Mouse (Mus musculus): ENCODE data around the gene Hist1h4h. TPM values are rescaled to one million over a fixed set of nuclear protein-coding genes. Genes with fewer than 3 reads are reported as not detected.
A peak's percentile ranks its signal among the peaks of the same experiment; 100 is the strongest.
"Not testable (repeated sequence)": the region's sequence is repeated elsewhere in the genome, so short reads cannot be mapped to it uniquely, and the experiment has no call there.

Gene Hist1h4h
- total and polyA plus RNA-seq, 3 experiments = 9.9 to 5,753 TPM; not detected in 1

DNA sequence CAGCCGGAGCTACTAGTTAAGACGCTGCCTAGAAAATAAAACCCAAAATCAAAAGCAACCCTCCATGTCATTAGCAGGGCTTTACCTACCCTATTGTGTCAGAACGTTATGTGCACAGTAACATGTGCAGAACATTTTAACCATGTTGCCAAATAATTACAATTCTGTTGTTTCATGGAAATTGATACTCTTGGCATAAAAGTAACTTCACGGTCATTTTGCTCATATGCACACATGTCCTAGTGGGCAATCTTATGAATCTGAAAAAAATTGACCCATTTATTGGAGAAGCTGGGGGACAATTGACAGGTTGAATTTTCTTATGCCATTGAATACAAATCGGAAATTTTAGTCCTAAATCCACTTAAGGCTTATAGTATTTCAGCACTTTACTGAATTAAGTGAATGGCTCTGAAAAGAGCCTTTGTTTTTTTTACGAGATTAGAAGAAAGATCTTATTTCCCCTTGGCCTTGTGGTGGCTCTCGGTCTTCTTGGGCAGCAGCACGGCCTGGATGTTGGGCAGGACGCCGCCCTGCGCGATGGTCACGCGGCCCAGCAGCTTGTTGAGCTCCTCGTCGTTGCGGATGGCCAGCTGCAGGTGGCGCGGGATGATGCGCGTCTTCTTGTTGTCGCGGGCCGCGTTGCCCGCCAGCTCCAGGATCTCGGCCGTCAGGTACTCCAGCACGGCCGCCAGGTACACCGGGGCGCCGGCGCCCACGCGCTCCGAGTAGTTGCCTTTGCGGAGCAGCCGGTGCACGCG is 39.6 kb downstream of the Hist1h4h start:
- not testable (repeated sequence) for H3K9me3 ChIP-seq (replicated peaks; ENCODE audit: insufficient read depth, low read length); H3K27me3 ChIP-seq (ENCODE audit: control insufficient read depth in 1 of 2, insufficient read depth in 2 of 2, low read length in 2 of 2); H3K4me1 ChIP-seq (ENCODE audit: control insufficient read depth in 1 of 2, insufficient read depth in 2 of 2, low read length in 2 of 2); H3K79me2 ChIP-seq (ENCODE audit: control insufficient read depth, insufficient read depth, low read length, poor library complexity)
- Histone ChIP-seq H3K4me3 (ENCODE audit: control insufficient read depth in 1 of 2, insufficient read depth in 1 of 2, low read depth in 2 of 2, low read length in 2 of 2) (peak overlapping the region; percentile 2 to 42), H3K27ac (ENCODE audit: control insufficient read depth, low read depth, low read length) (peak overlapping the region; percentile 98), H3K9ac (ENCODE audit: control insufficient read depth, low read depth, low read length, poor library complexity, severe bottlenecking) (peak overlapping the region; percentile 82), H3K36me3 (ENCODE audit: control insufficient read depth in 1 of 2, insufficient read depth in 2 of 2, low read length in 2 of 2) (peaks cover 0 to 21% of the 10 kb centered on the region in 2 experiments; a peak in 2 of 4 replicates)
- TF ChIP-seq POLR2A (IDR thresholded peaks at IDR 0.05; ENCODE audit: control insufficient read depth in 1 of 2, insufficient read depth in 1 of 2, low read depth in 1 of 2, low read length in 2 of 2, poor library complexity in 1 of 2) = peak; percentile 71 to 86
- DNase-seq (ENCODE audit: low read depth, low spot score) = peak; percentile 82

GRCm38 (mm10) chr13:23571022-23571503 is 40.2 kb downstream of the Hist1h4h start, which contains the start of the genes Hist1h2ae and Hist1h2bg:
TSS of gene Hist1h2ae (minus strand) at chr13:23571220.
TSS of gene Hist1h2bg (plus strand) at chr13:23571396.
- Histone ChIP-seq H3K36me3 (ENCODE audit: control insufficient read depth in 1 of 2, insufficient read depth in 2 of 2, low read length in 2 of 2) (peaks cover 0 to 21% of the 10 kb centered on the region in 2 experiments; a peak in 2 of 4 replicates), H3K9me3 (replicated peaks; ENCODE audit: insufficient read depth, low read length) (no peaks in the 10 kb centered on the region), H3K79me2 (ENCODE audit: control insufficient read depth, insufficient read depth, low read length, poor library complexity) (peaks cover 3% of the 10 kb centered on the region; the same call in 1 of the 2 replicates), H3K27me3 (ENCODE audit: control insufficient read depth in 1 of 2, insufficient read depth in 2 of 2, low read length in 2 of 2) (no peaks in the 10 kb centered on the region), H3K27ac (ENCODE audit: control insufficient read depth, low read depth, low read length) (peak within 1 kb of the TSS; percentile 98), H3K9ac (ENCODE audit: control insufficient read depth, low read depth, low read length, poor library complexity, severe bottlenecking) (peak within 1 kb of the TSS; percentile 99), H3K4me3 (ENCODE audit: control insufficient read depth in 1 of 2, insufficient read depth in 1 of 2, low read depth in 2 of 2, low read length in 2 of 2) (peak within 1 kb of the TSS; percentile 4 to 42), H3K4me1 (ENCODE audit: control insufficient read depth in 1 of 2, insufficient read depth in 2 of 2, low read length in 2 of 2) (no peaks in the 10 kb centered on the region; a peak in 1 of 4 replicates)
- no peak for TF ChIP-seq POLR2AphosphoS2 (IDR thresholded peaks at IDR 0.05; ENCODE audit: low read length)
- peak; percentile 99 for TF ChIP-seq TBP (IDR thresholded peaks at IDR 0.05; ENCODE audit: low read depth, low read length)
- peak; percentile 95; the same call in 1 of the 2 replicates for TF ChIP-seq POLR2AphosphoS5 (IDR thresholded peaks at IDR 0.05; ENCODE audit: borderline replicate concordance, low read depth, low read length)
- peak; percentile 11 to 80; a peak in 1 of 4 replicates for TF ChIP-seq POLR2A (IDR thresholded peaks at IDR 0.05; ENCODE audit: control insufficient read depth in 1 of 2, insufficient read depth in 1 of 2, low read depth in 1 of 2, low read length in 2 of 2, poor library complexity in 1 of 2)
- DNase-seq (ENCODE audit: low read depth, low spot score) = peak; percentile 97

- H3K4me1 ChIP-seq (ENCODE audit: control insufficient read depth in 1 of 2, insufficient read depth in 2 of 2, low read length in 2 of 2) = not testable (repeated sequence)
- peak; percentile 85 for DNase-seq (ENCODE audit: low read depth, low spot score)
Measured at GRCm38 (mm10) chr13:23571504-23572217, 40.8 kb downstream of the Hist1h4h start.

More at GRCm38 (mm10) chr13:23571504-23572217, 40.8 kb downstream of the Hist1h4h start:
- H3K27me3 ChIP-seq (ENCODE audit: control insufficient read depth in 1 of 2, insufficient read depth in 2 of 2, low read length in 2 of 2); H3K9me3 ChIP-seq (replicated peaks; ENCODE audit: insufficient read depth, low read length); H3K79me2 ChIP-seq (ENCODE audit: control insufficient read depth, insufficient read depth, low read length, poor library complexity): not testable (repeated sequence)
- Histone ChIP-seq H3K9ac (ENCODE audit: control insufficient read depth, low read depth, low read length, poor library complexity, severe bottlenecking) (peak overlapping the region; percentile 99), H3K36me3 (ENCODE audit: control insufficient read depth in 1 of 2, insufficient read depth in 2 of 2, low read length in 2 of 2) (peaks cover 0 to 21% of the 10 kb centered on the region in 2 experiments; a peak in 2 of 4 replicates), H3K27ac (ENCODE audit: control insufficient read depth, low read depth, low read length) (peak overlapping the region; percentile 98), H3K4me3 (ENCODE audit: control insufficient read depth in 1 of 2, insufficient read depth in 1 of 2, low read depth in 2 of 2, low read length in 2 of 2) (peak overlapping the region; percentile 4 to 15; a peak in 3 of 4 replicates)
- TF ChIP-seq POLR2AphosphoS5 (IDR thresholded peaks at IDR 0.05; ENCODE audit: borderline replicate concordance, low read depth, low read length) = peak; percentile 93; the same call in 1 of the 2 replicates
- TF ChIP-seq UBTF (IDR thresholded peaks at IDR 0.05; ENCODE audit: borderline replicate concordance, insufficient read depth, low read depth, low read length) = peak; percentile 96; the same call in 1 of the 2 replicates
- peak; percentile 37; the same call in 1 of the 2 replicates for TF ChIP-seq TBP (IDR thresholded peaks at IDR 0.05; ENCODE audit: low read depth, low read length)
- peak; percentile 91 to 95 for TF ChIP-seq POLR2A (IDR thresholded peaks at IDR 0.05; ENCODE audit: control insufficient read depth in 1 of 2, insufficient read depth in 1 of 2, low read depth in 1 of 2, low read length in 2 of 2, poor library complexity in 1 of 2)
